Mouse (Mus musculus) embryo, embryonic 11.5 days (tissue): ENCODE data around the gene Mtm1.
A peak's percentile ranks its signal among the peaks of the same experiment; 100 is the strongest.

Experiments
- DNase-seq: peaks from one replicate; pipeline ENCODE4 v3.0.0-alpha.2; 2012; ENCODE audit warnings: low read depth, low spot score

Mtm1 gene

DNA sequence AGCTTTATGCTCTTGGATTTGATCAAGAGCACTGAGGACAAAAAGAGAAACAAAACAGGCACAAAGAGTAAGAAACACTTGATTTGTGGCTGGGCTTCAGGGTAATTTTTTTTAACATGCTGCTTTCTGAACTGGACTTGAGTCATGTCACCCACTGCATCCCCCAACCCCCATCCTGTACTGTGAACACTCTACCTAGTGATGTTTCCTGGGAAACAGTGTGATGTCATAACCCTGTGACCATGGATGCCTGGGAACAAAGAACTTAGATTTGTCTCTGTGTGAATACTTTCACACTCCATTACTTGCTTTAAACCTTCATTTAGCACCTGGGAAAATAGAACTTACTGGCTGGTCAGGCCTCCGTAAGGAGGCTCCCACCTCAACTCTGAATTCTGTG is at the start of gene Mtm1:
TSS of gene Mtm1 (plus strand) at position 301 of the 400 bp plus-strand sequence.
- DNase-seq, result no peak

GRCm38 (mm10) chrX:71181526-71181925 is 29.0 kb upstream of the Mtm1 start:
- DNase-seq, result no peak

- DNase-seq, result no peak
Measured at GRCm38 (mm10) chrX:71183671-71184070, 26.9 kb upstream of the Mtm1 start.

DNA sequence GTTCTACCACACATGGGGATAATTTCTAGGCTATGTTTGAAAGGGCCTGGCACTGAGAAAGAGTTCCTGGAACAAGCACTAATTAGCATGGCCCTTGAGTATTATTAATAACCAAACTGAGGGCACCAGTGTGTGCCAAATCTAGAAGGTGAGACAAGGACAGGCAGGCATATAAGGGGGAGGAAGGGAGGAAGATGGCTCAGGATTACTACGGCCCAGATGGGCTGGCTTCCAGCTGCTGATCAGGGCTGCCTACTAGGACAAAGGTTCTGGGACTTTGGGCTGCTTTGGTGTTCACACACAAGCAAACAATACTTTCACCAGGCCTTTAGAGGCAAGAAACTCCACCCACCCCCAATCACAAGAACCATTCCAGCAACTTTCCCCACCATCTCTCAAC is 24.2 kb upstream of the Mtm1 start:
- no peak for DNase-seq

DNA sequence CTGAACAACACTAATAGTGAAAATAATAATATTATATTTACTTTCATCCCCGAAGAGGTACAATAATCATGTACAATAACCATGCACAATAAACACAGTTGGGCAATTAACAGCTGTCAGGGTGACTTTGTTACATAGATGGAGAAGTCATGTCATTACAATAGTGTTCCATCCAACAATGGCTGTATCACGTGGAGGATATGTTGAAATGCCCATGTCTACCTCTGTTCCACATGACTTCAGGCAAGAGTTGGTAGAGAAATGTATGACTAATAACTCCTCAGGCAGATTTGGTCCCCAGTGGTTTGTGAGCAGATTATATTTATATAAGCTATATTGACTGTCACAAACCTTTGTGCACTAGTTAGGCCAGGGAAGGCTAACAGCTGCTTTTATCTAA is 5.8 kb upstream of the Mtm1 start:
- no peak for DNase-seq

DNA sequence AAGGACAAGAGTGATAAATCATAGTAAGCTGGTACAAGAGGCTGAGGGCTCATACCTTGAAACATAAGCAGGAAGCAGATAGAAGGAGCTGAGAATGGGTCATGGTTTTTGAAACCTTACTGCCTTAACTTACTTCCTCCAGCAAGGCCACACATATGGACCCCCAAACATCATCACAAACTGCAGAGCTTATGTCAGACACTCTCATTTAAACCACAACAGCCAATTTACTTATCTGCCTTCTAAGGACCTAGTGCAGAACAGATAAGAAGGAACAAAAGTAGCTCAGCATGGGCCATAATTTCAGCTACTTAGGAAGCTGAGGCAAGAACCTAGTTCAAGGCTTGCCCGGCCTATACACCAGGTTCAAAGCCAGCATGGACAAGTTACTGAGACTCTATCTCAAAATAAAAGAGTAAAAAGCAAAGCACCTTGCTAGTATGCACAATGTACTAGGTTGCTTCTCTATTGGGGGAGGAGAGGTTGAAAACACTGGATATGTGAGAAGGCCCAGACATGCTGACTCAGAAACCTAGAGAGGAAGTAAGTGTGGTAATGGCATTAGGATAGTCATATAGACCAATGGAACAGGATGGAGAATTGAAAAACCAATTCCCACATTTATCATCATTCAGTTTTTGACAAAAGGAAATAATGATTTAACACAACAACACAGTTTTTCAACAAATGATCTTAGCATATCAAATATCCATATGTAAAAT is 4.6 kb upstream of the Mtm1 start:
- DNase-seq, result no peak

DNA sequence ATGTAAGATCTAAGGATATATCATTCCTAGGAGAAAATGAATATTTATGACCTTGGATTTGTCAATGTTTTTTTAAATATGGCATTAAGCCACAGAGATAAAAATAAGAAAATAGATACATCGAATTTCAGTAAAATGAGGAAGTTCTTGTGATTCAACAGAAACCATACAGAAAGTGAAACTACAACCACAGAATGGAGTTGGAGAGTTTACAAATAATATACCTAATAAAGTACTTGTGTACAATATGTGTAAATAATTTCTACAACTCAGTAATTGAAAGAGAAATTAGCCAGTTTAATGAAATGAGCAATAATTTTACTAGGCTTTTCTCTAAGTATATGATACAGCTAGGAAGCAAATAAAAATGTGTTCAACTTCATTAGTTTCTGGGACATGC is 4.0 kb upstream of the Mtm1 start:
- DNase-seq, result no peak

GRCm38 (mm10) chrX:71212911-71213310 is 2.3 kb downstream of the Mtm1 start:
- no peak for DNase-seq

- peak; percentile 69 for DNase-seq
Measured at GRCm38 (mm10) chrX:71214441-71215112, 4.0 kb downstream of the Mtm1 start.

GRCm38 (mm10) chrX:71215113-71215708 is 4.6 kb downstream of the Mtm1 start:
- DNase-seq, result no peak

DNA sequence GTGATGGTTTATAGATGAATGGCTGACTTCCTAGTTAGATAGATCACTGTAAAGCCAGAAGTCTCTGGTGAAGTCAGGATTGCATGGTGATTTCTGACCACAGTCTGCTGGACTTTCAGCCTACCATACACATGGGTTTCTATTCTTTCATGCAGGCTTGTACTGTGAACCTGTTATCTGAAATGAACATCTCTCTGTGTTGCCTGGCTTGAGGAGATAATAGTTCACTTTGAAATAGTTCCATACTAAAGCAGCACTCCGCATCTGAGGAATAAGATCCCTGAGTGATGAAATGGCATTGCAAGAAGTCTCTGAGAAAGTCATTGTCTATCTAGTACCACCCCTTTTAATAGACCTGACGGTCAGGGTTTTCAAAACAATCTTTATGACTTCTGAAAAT is 6.3 kb downstream of the Mtm1 start:
- DNase-seq, result no peak

GRCm38 (mm10) chrX:71218853-71219252 is 8.3 kb downstream of the Mtm1 start:
- DNase-seq, result no peak

DNA sequence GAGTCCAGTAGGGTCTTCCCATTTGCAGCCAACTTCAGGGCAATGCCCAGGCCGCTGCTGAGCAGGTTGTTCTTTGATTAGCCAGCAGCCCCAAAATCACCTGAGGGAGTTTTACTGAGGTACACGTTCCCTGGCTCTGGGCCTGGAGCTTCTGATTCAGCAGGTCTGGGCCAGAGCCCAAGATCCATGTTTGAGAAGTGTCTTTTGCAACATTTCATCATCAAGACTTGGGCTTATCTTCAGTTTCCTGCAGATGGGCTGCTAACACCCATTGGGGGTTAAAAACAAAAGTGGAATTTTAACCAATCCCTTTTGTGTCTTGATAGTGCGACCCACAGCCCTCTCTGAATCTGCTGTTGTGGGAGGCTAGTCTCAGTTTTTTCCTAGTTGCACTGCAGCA is 10.3 kb downstream of the Mtm1 start:
- DNase-seq, result no peak

DNA sequence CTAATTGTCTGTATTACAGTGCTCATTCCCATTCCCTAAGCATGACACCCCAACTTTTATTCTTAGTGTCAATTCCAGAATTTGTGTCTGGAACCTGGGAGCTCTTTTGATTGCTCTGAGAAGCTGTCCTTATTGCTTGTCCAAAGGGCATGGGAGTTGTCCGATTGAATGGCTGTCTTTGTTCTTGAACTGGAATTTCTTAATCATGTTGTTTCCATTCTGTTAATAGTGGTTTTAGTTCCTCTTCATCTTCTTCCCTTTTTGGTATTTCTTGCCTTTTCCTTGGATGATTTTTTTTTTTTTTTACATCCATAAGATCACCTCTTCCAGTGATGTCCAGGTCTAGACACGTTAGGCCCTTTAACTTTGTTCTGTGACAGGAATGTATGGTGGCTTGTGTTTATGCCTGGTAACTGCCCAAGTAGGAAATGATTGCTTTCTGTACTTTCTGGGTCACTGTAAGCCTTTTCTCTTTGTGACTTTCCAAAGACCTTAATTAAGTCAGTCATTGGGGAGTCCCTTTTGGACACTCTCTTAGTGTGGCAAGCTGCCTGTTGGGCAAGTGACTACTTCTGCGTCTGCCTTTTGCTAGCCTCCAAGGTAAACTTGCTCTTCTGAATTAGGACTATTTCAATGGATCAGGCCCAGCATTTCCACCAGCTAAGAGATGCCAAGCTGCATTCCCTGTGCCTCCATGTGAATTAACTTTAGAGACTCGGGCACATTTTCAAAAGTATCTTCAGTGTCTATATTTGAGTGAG is 12.3 kb downstream of the Mtm1 start:
- no peak for DNase-seq

DNA sequence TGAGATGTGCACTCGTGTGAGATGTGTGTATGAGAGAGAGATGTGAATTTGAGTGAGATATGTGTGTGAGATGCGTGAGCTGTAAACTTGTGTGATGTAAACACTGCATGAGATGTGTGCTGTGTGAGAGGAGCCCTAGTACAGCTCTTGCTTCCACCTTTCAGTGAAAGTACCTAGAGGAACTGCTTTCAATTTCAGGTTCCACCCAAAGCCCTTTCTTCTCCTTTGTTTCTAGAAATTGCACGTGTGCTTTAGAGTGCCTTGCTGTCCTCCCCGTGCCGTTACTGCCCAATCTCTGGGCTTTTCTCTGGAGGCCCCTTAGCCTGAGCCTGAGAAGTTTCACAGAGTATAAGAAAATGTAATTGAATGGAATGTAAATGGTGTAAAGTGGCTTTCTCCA is 16.3 kb downstream of the Mtm1 start:
- DNase-seq, result no peak

DNA sequence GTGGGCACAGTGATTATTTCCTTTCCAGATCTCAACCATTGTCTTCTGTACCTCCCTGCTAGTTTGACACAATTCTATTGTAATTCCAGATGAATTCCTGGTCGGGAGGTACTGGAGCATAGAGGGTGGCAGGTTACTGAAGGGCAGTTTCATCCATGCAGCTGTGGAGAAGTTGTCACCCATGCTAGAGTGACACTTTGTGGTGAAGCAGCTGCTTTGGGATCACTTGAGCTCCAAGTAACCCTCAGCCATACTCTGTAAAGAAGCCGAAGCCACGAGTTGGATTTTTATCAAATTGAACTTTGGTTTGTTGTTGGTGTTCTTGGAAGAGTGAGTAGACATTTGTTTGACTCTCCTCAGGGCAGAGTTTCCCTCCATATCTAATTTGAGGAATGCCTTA is 17.6 kb downstream of the Mtm1 start:
- no peak for DNase-seq

- DNase-seq, result no peak
Measured at GRCm38 (mm10) chrX:71230847-71231246, 20.3 kb downstream of the Mtm1 start.

GRCm38 (mm10) chrX:71256422-71256821 is 45.9 kb downstream of the Mtm1 start:
- no peak for DNase-seq

DNA sequence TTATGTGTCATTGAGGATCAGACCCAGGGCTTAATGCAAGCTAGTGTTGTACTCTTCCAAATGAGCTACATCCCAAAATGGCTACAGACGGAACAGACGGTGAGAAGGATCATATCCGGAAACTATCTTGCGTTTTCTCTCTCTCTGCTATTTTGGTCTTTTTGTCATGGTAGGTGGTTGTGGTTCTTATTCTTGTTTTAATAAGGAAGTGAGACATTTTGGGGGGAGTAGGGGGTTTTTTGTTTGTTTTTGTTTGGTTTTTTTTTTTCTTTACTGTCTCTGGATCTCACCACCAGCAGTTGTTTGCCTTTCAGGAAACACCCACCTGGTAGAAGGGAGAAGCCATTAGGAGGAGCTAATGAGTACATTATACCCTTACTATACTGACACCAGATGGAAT is 50.3 kb downstream of the Mtm1 start:
- DNase-seq, result no peak

GRCm38 (mm10) chrX:71264316-71264715 is 53.7 kb downstream of the Mtm1 start:
- no peak for DNase-seq

DNA sequence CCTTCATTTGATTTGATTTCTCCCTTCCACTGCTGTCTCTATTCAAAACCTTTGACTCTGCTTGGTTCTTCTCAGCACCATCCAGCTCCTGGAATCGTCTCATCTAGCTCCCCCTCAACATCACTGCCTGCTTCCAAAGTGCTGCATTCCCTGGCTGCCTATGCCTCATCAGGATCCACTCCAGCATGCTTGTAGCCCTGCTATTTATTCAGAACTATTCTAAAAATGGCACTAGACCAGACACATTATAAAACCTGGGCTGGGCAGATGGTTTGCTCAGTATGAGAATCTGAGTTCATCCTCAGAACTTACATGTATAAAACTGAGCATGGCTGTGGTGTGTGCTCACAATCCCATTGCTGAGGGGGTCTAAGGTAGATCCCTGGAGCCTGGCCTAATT is 58.4 kb downstream of the Mtm1 start:
- DNase-seq, result no peak

- DNase-seq, result no peak
Measured at GRCm38 (mm10) chrX:71274150-71274549, 63.6 kb downstream of the Mtm1 start.
